Mouse (Mus musculus) layer of hippocampus, postnatal 25 days (tissue): ENCODE measurements around the gene Thnsl2. TPM values are rescaled to one million over a fixed set of nuclear protein-coding genes. Genes with fewer than 3 reads are reported as not detected.

Source experiments
- total RNA-seq, 2 experiments: library from RNA; stranded (reverse); gene quantifications; 2 replicates each; pipeline ENCODE4 v1.2.3; 2021

Gene Thnsl2
- total RNA-seq, 2 experiments from 2014 or later = 3.7 TPM

Other genes with a start within 250 kb of the Thnsl2 start
- gene Tex37, start 225.5 kb downstream of the Thnsl2 start, total RNA-seq = not detected
- gene Foxi3, start 187.9 kb downstream of the Thnsl2 start, total RNA-seq = not detected
- not detected for gene Fabp1, start 55.4 kb upstream of the Thnsl2 start, total RNA-seq
- gene Krcc1, start 127.2 kb upstream of the Thnsl2 start, total RNA-seq = 10 to 100 TPM; 15.3 to 17.9 TPM
- gene Smyd1, start 177.8 kb upstream of the Thnsl2 start, total RNA-seq = 1 to 10 TPM in 1 of 2 experiments, under 1 TPM in 1; 0.96 to 1.6 TPM
- not detected for gene Cd8b1, start 178.3 kb upstream of the Thnsl2 start, total RNA-seq
- gene Cd8a, start 229.0 kb upstream of the Thnsl2 start, total RNA-seq = not detected